Mouse (Mus musculus): ENCODE results near the gene Fam169a. TPM values are rescaled to one million over a fixed set of nuclear protein-coding genes. Genes with fewer than 3 reads are reported as not detected.
"Not testable (repeated sequence)": the region's sequence is repeated elsewhere in the genome, so short reads cannot be mapped to it uniquely, and the experiment has no call there.

The Fam169a gene
- polyA plus RNA-seq, 1 experiment from 2014 or later, result 18.6 TPM

- H3K4me2 ChIP-seq (replicated peaks), result no peak overlapping the region
- H3K4me1 ChIP-seq (replicated peaks), result no peaks in the 10 kb centered on the region
- H3K36me3 ChIP-seq, result no peaks in the 10 kb centered on the region
- H3K4me3 ChIP-seq (replicated peaks), result no peak overlapping the region
- 96% methylated on average over 7 of the region's 7 CpGs for WGBS
- no peaks in the 10 kb centered on the region for H3K27me3 ChIP-seq
- no peak overlapping the region for H3K9ac ChIP-seq (replicated peaks)
- ATAC-seq, result no peak
- no peaks in the 10 kb centered on the region for H3K9me3 ChIP-seq
- H3K27ac ChIP-seq, result no peak overlapping the region
Observed at GRCm38 (mm10) chr13:97082432-97082831, 15.3 kb downstream of the Fam169a start.

GRCm38 (mm10) chr13:97086316-97086715, 19.2 kb downstream of the Fam169a start:
- Histone ChIP-seq H3K9me3 (no peaks in the 10 kb centered on the region), H3K4me3 (replicated peaks) (no peak overlapping the region), H3K4me2 (replicated peaks) (no peak overlapping the region), H3K9ac (replicated peaks) (no peak overlapping the region), H3K36me3 (no peaks in the 10 kb centered on the region), H3K4me1 (replicated peaks) (no peaks in the 10 kb centered on the region), H3K27ac (no peak overlapping the region), H3K27me3 (no peaks in the 10 kb centered on the region)
- ATAC-seq, result no peak
- 44% methylated on average over 8 of the region's 9 CpGs for WGBS

DNA sequence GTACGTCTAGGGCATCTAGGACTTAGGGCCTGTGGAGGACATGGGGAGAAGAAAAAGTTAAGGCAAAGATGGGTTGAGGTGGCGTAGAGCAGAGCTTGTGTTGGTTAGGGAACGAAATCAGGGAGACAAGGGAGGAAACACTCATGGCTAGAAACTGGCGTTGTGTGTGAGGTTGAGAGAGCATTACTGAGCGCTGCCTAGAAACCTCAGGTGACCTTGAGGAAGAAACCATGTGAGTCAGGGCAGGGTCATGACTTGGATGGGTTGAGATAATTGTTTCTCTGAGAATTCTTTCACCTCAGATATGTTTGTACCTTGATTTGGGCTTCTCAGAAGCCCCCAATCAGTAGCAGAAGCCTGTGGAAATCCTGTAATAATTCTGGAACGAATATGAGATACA, 20.3 kb downstream of the Fam169a start:
- H3K27me3 ChIP-seq, result no peaks in the 10 kb centered on the region

GRCm38 (mm10) chr13:97088183-97088582, 21.1 kb downstream of the Fam169a start:
- ATAC-seq, result no peak
- no peaks in the 10 kb centered on the region for H3K9me3 ChIP-seq
- 62% methylated on average over 3 of the region's 3 CpGs for WGBS
- no peak overlapping the region for H3K9ac ChIP-seq (replicated peaks)
- H3K27ac ChIP-seq, result no peak overlapping the region
- H3K4me1 ChIP-seq (replicated peaks), result no peaks in the 10 kb centered on the region
- peaks cover 2% of the 10 kb centered on the region; the same call in 1 of the 2 replicates for H3K36me3 ChIP-seq
- H3K27me3 ChIP-seq, result no peaks in the 10 kb centered on the region
- no peak overlapping the region for H3K4me2 ChIP-seq (replicated peaks)
- H3K4me3 ChIP-seq (replicated peaks), result no peak overlapping the region

More for the DNA sequence above, 20.3 kb downstream of the Fam169a start:
- no peaks in the 10 kb centered on the region for H3K4me1 ChIP-seq (replicated peaks)
- H3K27ac ChIP-seq, result no peak overlapping the region
- ATAC-seq, result no peak
- WGBS, result 93% methylated on average over 6 of the region's 6 CpGs
- H3K9me3 ChIP-seq, result no peaks in the 10 kb centered on the region
- H3K9ac ChIP-seq (replicated peaks), result no peak overlapping the region
- H3K4me3 ChIP-seq (replicated peaks), result no peak overlapping the region
- H3K4me2 ChIP-seq (replicated peaks), result no peak overlapping the region
- H3K36me3 ChIP-seq, result no peaks in the 10 kb centered on the region

- ATAC-seq, result no peak
- Histone ChIP-seq H3K4me3 (replicated peaks) (no peak overlapping the region), H3K9me3 (no peaks in the 10 kb centered on the region), H3K36me3 (peaks cover 15% of the 10 kb centered on the region), H3K27me3 (no peaks in the 10 kb centered on the region), H3K9ac (replicated peaks) (no peak overlapping the region), H3K27ac (no peak overlapping the region), H3K4me2 (replicated peaks) (no peak overlapping the region), H3K4me1 (replicated peaks) (no peaks in the 10 kb centered on the region)
- 90% methylated on average over 4 of the region's 4 CpGs for WGBS
Observed at GRCm38 (mm10) chr13:97095726-97096125, 28.6 kb downstream of the Fam169a start.

DNA sequence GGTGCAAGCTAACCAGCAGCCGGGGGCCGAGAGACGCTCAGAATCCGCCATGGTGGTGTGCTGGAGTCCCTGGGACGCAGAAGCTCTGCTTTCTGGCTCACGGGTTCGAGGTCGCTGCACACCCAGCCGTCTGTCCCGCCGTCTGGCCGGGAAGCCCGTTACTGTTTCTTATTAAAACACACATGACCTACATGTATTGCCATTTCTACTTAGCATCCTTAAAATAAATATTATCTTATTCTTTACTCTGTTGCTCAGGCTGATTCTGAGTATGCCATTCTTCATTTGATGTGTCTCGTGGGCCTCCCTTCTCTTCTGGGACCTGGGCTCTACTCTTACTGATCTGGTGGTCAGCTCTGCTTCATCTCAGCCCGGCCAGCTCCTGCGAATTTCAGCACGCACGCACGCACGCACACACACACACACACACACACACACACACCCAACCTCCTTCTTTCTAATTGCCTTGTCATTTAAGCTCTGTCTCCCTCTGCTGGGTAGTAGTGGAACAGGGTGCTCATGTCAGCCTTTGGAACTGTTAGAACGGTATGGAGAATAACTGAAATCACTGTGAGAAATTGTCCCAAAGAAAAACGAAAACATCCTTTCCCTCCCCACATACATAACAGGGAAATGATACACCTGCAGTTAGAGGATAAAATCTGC, 32.2 kb downstream of the Fam169a start, which contains the start of gene Gm6169:
Gene Gm6169, minus strand, starts transcription at position 51 of the 666 bp plus-strand sequence.
- H3K27ac ChIP-seq, result no peak within 1 kb of the TSS
- no peaks in the 10 kb centered on the region for H3K9me3 ChIP-seq
- H3K4me3 ChIP-seq (replicated peaks), result no peak within 1 kb of the TSS
- peak; percentile 50; the same call in 1 of the 2 replicates for ATAC-seq
- no peaks in the 10 kb centered on the region for H3K27me3 ChIP-seq
- H3K4me2 ChIP-seq (replicated peaks), result no peak within 1 kb of the TSS
- 82% methylated on average over 22 of the region's 22 CpGs for WGBS
- H3K36me3 ChIP-seq, result 0 out of 2 replicates have a peak, but pooled peaks cover 6% of the 10 kb centered on the region
- no peaks in the 10 kb centered on the region for H3K4me1 ChIP-seq (replicated peaks)
- no peak within 1 kb of the TSS for H3K9ac ChIP-seq (replicated peaks)

- Histone ChIP-seq H3K9me3 (no peaks in the 10 kb centered on the region), H3K27me3 (no peaks in the 10 kb centered on the region), H3K9ac (replicated peaks) (no peak overlapping the region), H3K27ac (no peak overlapping the region), H3K36me3 (peaks cover 11% of the 10 kb centered on the region), H3K4me3 (replicated peaks) (no peak overlapping the region), H3K4me2 (replicated peaks) (no peak overlapping the region), H3K4me1 (replicated peaks) (no peaks in the 10 kb centered on the region)
- ATAC-seq, result no peak
- 81% methylated on average over 7 of the region's 7 CpGs for WGBS
Observed at GRCm38 (mm10) chr13:97104996-97105395, 37.9 kb downstream of the Fam169a start.

DNA sequence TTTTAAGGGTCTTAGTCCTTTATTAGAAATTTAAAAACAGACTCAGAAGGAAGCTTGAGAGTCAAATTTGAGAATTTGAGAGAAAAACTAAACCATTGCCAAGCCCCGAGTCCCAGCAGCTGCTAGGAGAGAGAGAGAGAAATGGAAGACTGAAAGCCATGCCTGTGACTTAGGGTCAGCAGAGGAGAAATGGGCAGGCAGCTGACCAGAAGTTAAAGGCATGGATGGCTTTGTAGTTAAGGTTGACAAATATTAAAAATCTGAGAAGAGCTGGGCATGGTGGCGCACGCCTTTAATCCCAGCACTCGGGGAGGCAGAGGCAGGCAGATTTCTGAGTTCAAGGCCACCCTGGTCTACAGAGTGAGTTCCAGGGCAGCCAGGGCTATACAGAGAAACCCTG, 40.6 kb downstream of the Fam169a start:
- H3K9me3 ChIP-seq; H3K27ac ChIP-seq; H3K4me2 ChIP-seq (replicated peaks); H3K4me3 ChIP-seq (replicated peaks); ATAC-seq; H3K9ac ChIP-seq (replicated peaks); H3K4me1 ChIP-seq (replicated peaks); H3K27me3 ChIP-seq: not testable (repeated sequence)
- peaks cover 22% of the 10 kb centered on the region for H3K36me3 ChIP-seq
- 98% methylated on average over 4 of the region's 4 CpGs for WGBS

- Histone ChIP-seq H3K27me3 (no peaks in the 10 kb centered on the region), H3K4me2 (replicated peaks) (no peak overlapping the region), H3K9ac (replicated peaks) (no peak overlapping the region), H3K4me3 (replicated peaks) (no peak overlapping the region), H3K9me3 (no peaks in the 10 kb centered on the region), H3K27ac (no peak overlapping the region), H3K4me1 (replicated peaks) (no peaks in the 10 kb centered on the region), H3K36me3 (peaks cover 26% of the 10 kb centered on the region)
- WGBS, result 81% methylated on average over 4 of the region's 4 CpGs
- ATAC-seq, result no peak
Observed at GRCm38 (mm10) chr13:97109046-97109445, 42.0 kb downstream of the Fam169a start.

- no peaks in the 10 kb centered on the region for H3K4me1 ChIP-seq (replicated peaks)
- H3K4me2 ChIP-seq (replicated peaks), result no peak overlapping the region
- 84% methylated on average over 3 of the region's 3 CpGs for WGBS
- H3K36me3 ChIP-seq, result peaks cover 53% of the 10 kb centered on the region
- no peak overlapping the region for H3K27ac ChIP-seq
- no peak overlapping the region for H3K9ac ChIP-seq (replicated peaks)
- ATAC-seq, result no peak
- H3K9me3 ChIP-seq, result no peaks in the 10 kb centered on the region
- H3K27me3 ChIP-seq, result no peaks in the 10 kb centered on the region
- no peak overlapping the region for H3K4me3 ChIP-seq (replicated peaks)
Observed at GRCm38 (mm10) chr13:97121341-97121740, 54.3 kb downstream of the Fam169a start.

DNA sequence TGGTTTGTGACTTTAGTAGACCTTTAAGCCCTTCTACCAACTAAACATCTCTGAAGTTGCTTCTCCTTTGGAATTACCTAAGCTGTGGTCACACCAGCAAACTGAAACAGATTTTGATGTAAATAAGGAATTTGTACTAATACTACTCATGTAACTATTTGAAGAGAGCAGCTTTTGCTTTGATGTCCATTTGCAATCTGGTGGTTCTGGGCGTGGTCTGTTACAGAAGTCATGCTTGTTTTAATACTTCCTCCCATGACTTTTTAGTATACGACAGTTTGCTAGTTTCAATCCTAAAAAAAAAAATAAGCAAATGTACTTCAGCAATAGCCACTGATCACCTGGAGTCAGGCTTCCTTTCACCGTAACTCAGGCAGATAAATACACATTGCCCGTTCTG, 62.6 kb downstream of the Fam169a start:
- WGBS, result 94% methylated on average over 4 of the region's 4 CpGs
- H3K4me1 ChIP-seq (replicated peaks); H3K9me3 ChIP-seq; H3K9ac ChIP-seq (replicated peaks); H3K4me2 ChIP-seq (replicated peaks); H3K4me3 ChIP-seq (replicated peaks); ATAC-seq; H3K27me3 ChIP-seq; H3K27ac ChIP-seq: not testable (repeated sequence)
- peaks cover 33% of the 10 kb centered on the region for H3K36me3 ChIP-seq

DNA sequence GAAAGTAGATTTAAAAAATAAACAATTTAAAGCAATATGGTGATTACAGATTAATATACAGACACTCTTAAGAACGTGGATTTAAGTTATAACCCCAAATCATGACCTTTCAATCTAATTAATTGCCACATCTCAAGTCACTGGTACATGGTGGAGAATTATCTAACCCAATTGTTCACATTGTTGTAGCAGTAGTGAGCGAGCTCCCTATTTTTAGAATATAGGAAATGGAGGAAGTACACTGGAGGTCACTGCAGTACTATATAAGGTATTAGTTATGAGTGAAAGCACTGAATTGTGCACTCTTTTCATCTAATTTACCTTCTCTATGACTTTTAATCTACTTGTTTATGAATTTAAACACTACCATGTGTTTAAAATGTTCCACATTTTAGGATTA, 63.3 kb downstream of the Fam169a start:
- H3K27ac ChIP-seq, result not testable (repeated sequence)

More for the DNA sequence above, 63.3 kb downstream of the Fam169a start:
- H3K4me2 ChIP-seq (replicated peaks); H3K4me3 ChIP-seq (replicated peaks); H3K27me3 ChIP-seq; H3K9ac ChIP-seq (replicated peaks); H3K4me1 ChIP-seq (replicated peaks); H3K9me3 ChIP-seq; ATAC-seq: not testable (repeated sequence)
- WGBS, result no CpG with 5 or more reads among the region's 2 CpGs
- H3K36me3 ChIP-seq, result peaks cover 32% of the 10 kb centered on the region

All from midbrain, embryonic 13.5 days (tissue).